ENCODE assay signal across 9 mouse cellular contexts in the genomic region with DNA sequence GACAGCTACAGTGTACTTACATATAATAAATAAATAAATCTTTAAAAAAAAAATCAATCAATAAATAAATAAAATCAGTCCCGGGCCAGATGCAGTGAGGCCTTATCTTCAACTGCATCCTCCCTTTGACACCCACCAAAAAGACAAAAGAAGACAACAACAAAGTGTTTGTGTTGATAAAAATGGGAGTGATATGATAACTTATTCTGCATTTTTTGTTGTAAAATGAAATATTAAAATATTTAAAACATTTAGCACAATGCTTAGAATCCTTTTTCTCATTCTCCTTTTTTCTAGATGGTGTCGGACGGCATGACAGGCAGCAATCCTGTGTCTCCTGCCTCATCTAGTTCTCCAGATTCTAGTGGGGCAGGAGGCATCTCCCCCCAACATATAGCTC. TPM values are rescaled to one million over a fixed set of nuclear protein-coding genes. Genes with fewer than 3 reads are reported as not detected.
DNase-seq lines count a peak whose midpoint lies in the region; ATAC-seq and TF ChIP-seq lines count a peak whose summit lies in the region.
"Had no signal": no experiment of that assay in that cellular context is flagged by ENCODE, and none has a peak within 500 bp of the region (broad histone marks: within the 10 kb centered on the region; RNA-seq: fewer than 3 reads in every experiment).

A gene (plus strand): TSS at position 301 of the 400 bp plus-strand sequence.

- H3K9me3 ChIP-seq in liver, embryonic 11.5 days (ENCODE audit: control insufficient read depth, low read length) = no peaks in the 10 kb centered on the region
- H3K9me3 ChIP-seq in liver, postnatal 0 days (ENCODE audit: low read length) = no peaks in the 10 kb centered on the region
- H3K9me3 ChIP-seq in forebrain, embryonic 15.5 days = no peaks in the 10 kb centered on the region
- no peaks in the 10 kb centered on the region for H3K9me3 ChIP-seq in midbrain, embryonic 14.5 days (ENCODE audit: control insufficient read depth, low read length)

- no peaks in the 10 kb centered on the region for H3K27me3 ChIP-seq in liver, embryonic 11.5 days (replicated peaks; ENCODE audit: control insufficient read depth, insufficient read depth, low read length)
- no peaks in the 10 kb centered on the region for H3K27me3 ChIP-seq in liver, postnatal 0 days (ENCODE audit: insufficient read depth, low read length)
- H3K27me3 ChIP-seq in forebrain, embryonic 15.5 days = no peaks in the 10 kb centered on the region
- no peaks in the 10 kb centered on the region for H3K27me3 ChIP-seq in midbrain, embryonic 14.5 days (ENCODE audit: control insufficient read depth, insufficient read depth, low read length)

- H3K9ac ChIP-seq in liver, embryonic 11.5 days (ENCODE audit: low read depth, low read length) = no peak within 1 kb of the TSS
- no peak within 1 kb of the TSS for H3K9ac ChIP-seq in liver, postnatal 0 days (replicated peaks)
- H3K9ac ChIP-seq in forebrain, embryonic 15.5 days (replicated peaks) = no peak within 1 kb of the TSS
- no peak within 1 kb of the TSS for H3K9ac ChIP-seq in midbrain, embryonic 14.5 days (replicated peaks; ENCODE audit: low read length)

- no peak for TF ChIP-seq CTCF in liver, postnatal 0 days (IDR thresholded peaks at IDR 0.05; ENCODE audit: low read depth)

- no peak within 1 kb of the TSS for H3K4me2 ChIP-seq in liver, embryonic 11.5 days
- H3K4me2 ChIP-seq in liver, postnatal 0 days (ENCODE audit: low read depth, low read length) = no peak within 1 kb of the TSS
- H3K4me2 ChIP-seq in forebrain, embryonic 15.5 days (replicated peaks) = no peak within 1 kb of the TSS
- no peak within 1 kb of the TSS for H3K4me2 ChIP-seq in midbrain, embryonic 14.5 days (ENCODE audit: low read length)

- H3K36me3 ChIP-seq in liver, embryonic 11.5 days (ENCODE audit: control insufficient read depth, insufficient read depth, low read length) = peaks cover 59% of the 10 kb centered on the region
- H3K36me3 ChIP-seq in liver, postnatal 0 days (replicated peaks; ENCODE audit: insufficient read depth, low read length) = peaks cover 83% of the 10 kb centered on the region
- H3K36me3 ChIP-seq in forebrain, embryonic 15.5 days = peaks cover 87% of the 10 kb centered on the region
- H3K36me3 ChIP-seq in midbrain, embryonic 14.5 days (ENCODE audit: control insufficient read depth, insufficient read depth, low read length) = peaks cover 91% of the 10 kb centered on the region

- no peak within 1 kb of the TSS for H3K27ac ChIP-seq in liver, embryonic 11.5 days (ENCODE audit: low read depth, low read length)
- H3K27ac ChIP-seq in liver, postnatal 0 days (ENCODE audit: low read depth) = no peak within 1 kb of the TSS
- no peak within 1 kb of the TSS for H3K27ac ChIP-seq in forebrain, embryonic 15.5 days (replicated peaks)
- H3K27ac ChIP-seq in midbrain, embryonic 14.5 days (replicated peaks; ENCODE audit: low read depth, low read length) = no peak within 1 kb of the TSS

- no peak for TF ChIP-seq EP300 in liver, postnatal 0 days (IDR thresholded peaks at IDR 0.05; ENCODE audit: low read depth)

- ATAC-seq in liver, embryonic 11.5 days (replicated peaks; ENCODE audit: low FRiP score) = no peak
- no peak for ATAC-seq in liver, postnatal 0 days
- no peak for ATAC-seq in forebrain, embryonic 15.5 days (replicated peaks)
- ATAC-seq in midbrain, embryonic 14.5 days (ENCODE audit: low FRiP score, low TSS enrichment) = no peak
- ATAC-seq in megakaryocyte progenitor cell, adult 5-6 weeks (replicated peaks; ENCODE audit: poor library complexity) = no peak

- no peak for DNase-seq in liver, embryonic 11.5 days (ENCODE audit: low spot score)
- no peak for DNase-seq in liver, postnatal 0 days
- no peak for DNase-seq in adrenal gland, postnatal 4 days (ENCODE audit: low spot score in 2 of 2)
- no peak for DNase-seq in midbrain, embryonic 14.5 days
- no peak for DNase-seq in cerebellum, adult 8-10 months
- no peak for DNase-seq in B cell, adult 2 months
- DNase-seq: kidney, postnatal 14 days had no signal

- no peaks in the 10 kb centered on the region; the same call in 1 of the 2 replicates for H3K4me1 ChIP-seq in liver, embryonic 11.5 days (replicated peaks; ENCODE audit: control insufficient read depth, insufficient read depth, low read length)
- no peaks in the 10 kb centered on the region for H3K4me1 ChIP-seq in liver, postnatal 0 days (ENCODE audit: insufficient read depth)
- peaks cover 5% of the 10 kb centered on the region; the same call in 1 of the 2 replicates for H3K4me1 ChIP-seq in forebrain, embryonic 15.5 days
- no peaks in the 10 kb centered on the region for H3K4me1 ChIP-seq in midbrain, embryonic 14.5 days (ENCODE audit: control insufficient read depth, insufficient read depth, low read length)

- 90% methylated on average over 3 of the region's 3 CpGs for WGBS in liver, embryonic 11.5 days
- 90% methylated on average over 3 of the region's 3 CpGs for WGBS in liver, postnatal 0 days (ENCODE audit: insufficient replicate concordance)
- WGBS in forebrain, embryonic 15.5 days = 95% methylated on average over 3 of the region's 3 CpGs
- 94% methylated on average over 3 of the region's 3 CpGs for WGBS in midbrain, embryonic 14.5 days

- no peak within 1 kb of the TSS for H3K4me3 ChIP-seq in liver, embryonic 11.5 days (ENCODE audit: low read depth, low read length)
- H3K4me3 ChIP-seq in liver, postnatal 0 days (ENCODE audit: low read depth, low read length) = no peak within 1 kb of the TSS
- no peak within 1 kb of the TSS for H3K4me3 ChIP-seq in forebrain, embryonic 15.5 days
- no peak within 1 kb of the TSS for H3K4me3 ChIP-seq in midbrain, embryonic 14.5 days (replicated peaks; ENCODE audit: low read depth, low read length)

RNA-seq across cellular contexts. Expression of the gene that starts here (rescaled TPM):
- 13.0 and 16.1 TPM in 2 replicates for polyA plus RNA-seq in liver, embryonic 11.5 days (2014; fragmentation: Nextera tagmentation; extraction: Ambion mirVana)
- polyA plus RNA-seq in liver, postnatal 0 days (2015; fragmentation: Nextera tagmentation; extraction: Ambion mirVana) = 3.6 and 4.1 TPM in 2 replicates
- 10 to 100 TPM; 26.4 to 27.5 TPM for total RNA-seq in adrenal gland, postnatal 4 days (2021)
- polyA plus RNA-seq in forebrain, embryonic 15.5 days (2015; fragmentation: Nextera tagmentation; extraction: Ambion mirVana) = 17.2 and 17.7 TPM in 2 replicates
- 18.8 and 20.8 TPM in 2 replicates for polyA plus RNA-seq in midbrain, embryonic 14.5 days (2014; fragmentation: Nextera tagmentation; extraction: Ambion mirVana)
- total RNA-seq in megakaryocyte progenitor cell, adult 5-6 weeks (2015) = 26.3 and 26.8 TPM in 2 replicates
- total RNA-seq in megakaryocyte progenitor cell, adult 5-6 weeks (2017) = 4.8 and 5.9 TPM in 2 replicates
